Mouse (Mus musculus) embryonic facial prominence, embryonic 13.5 days (tissue): ENCODE measurements at regions not wholly inside any gene's neighbourhood (a gene's known extent, or its start where the extent isn't known, plus 50 kb on each side); places are given as distances from the start of the nearest gene placed in this dataset.

Experiments used
- ATAC-seq: fragments of 200-750 bp; cut with Nextera tagmentation; 2 replicates; pipeline ENCODE4 v1.8.0; 2017; ENCODE audit warnings: low read depth; ENCODE audit not compliant: insufficient number of reproducible peaks, insufficient read depth, low FRiP score, low TSS enrichment
- H3K27ac ChIP-seq: fragments of 300-500 bp; sonication (generic); 2 replicates; pipeline ENCODE4 v1.5.1; 2015; ENCODE audit warnings: moderate library complexity, mild to moderate bottlenecking, inconsistent platforms
- H3K27me3 ChIP-seq: fragments of 300-500 bp; sonication (generic); 2 replicates; pipeline ENCODE4 v1.6.1; 2015; ENCODE audit warnings: mild to moderate bottlenecking, inconsistent platforms
- H3K36me3 ChIP-seq: fragments of 300-500 bp; sonication (generic); 2 replicates; pipeline ENCODE4 v1.6.1; 2015; ENCODE audit warnings: mild to moderate bottlenecking, inconsistent platforms
- H3K4me1 ChIP-seq: fragments of 300-500 bp; sonication (generic); 2 replicates; pipeline ENCODE4 v1.6.1; 2015; ENCODE audit warnings: inconsistent platforms
- H3K4me2 ChIP-seq: fragments of 300-500 bp; sonication (generic); 2 replicates; pipeline ENCODE4 v1.6.1; 2015; ENCODE audit warnings: moderate library complexity, mild to moderate bottlenecking, inconsistent platforms
- H3K4me3 ChIP-seq: fragments of 300-500 bp; sonication (generic); 2 replicates; pipeline ENCODE4 v1.5.1; 2015; ENCODE audit warnings: mild to moderate bottlenecking, inconsistent platforms
- H3K9ac ChIP-seq: fragments of 300-500 bp; sonication (generic); 2 replicates; pipeline ENCODE4 v1.6.1; 2015; ENCODE audit warnings: mild to moderate bottlenecking, inconsistent platforms
- H3K9me3 ChIP-seq: fragments of 300-500 bp; sonication (generic); 2 replicates; pipeline ENCODE4 v1.6.1; 2016; ENCODE audit warnings: inconsistent platforms
- WGBS: fragments of 180-500 bp; shearing (Covaris S2); methylation state at CpG from one replicate; pipeline ENCODE4 v1.1.7; 2015; ENCODE audit warnings: mixed read lengths; 5-methylcytosine and 5-hydroxymethylcytosine counted together

DNA sequence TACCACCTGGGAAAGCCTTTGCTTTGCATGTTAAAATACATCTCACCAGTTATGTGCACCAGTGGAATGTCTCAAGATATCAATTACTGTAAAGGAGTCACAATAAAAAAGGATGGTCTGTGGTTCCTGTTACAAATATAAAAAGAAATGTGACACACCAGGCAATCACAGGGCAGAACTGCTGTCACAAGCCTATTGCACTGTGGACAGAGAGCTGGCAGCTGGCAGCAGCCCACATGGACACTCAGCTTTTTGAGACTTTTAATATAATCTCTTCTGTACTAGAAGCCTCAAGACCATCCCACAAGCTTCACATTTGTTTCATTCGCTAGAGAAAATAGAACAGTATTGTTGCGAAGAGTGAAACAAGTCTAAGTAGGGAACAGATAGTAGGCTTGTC, 197.7 kb downstream of the 1700129C05Rik start:
- no peak overlapping the region for H3K9ac ChIP-seq
- no peak overlapping the region for H3K27ac ChIP-seq
- WGBS: 89% methylated on average over 2 of the region's 2 CpGs
- H3K9me3 ChIP-seq: no peaks in the 10 kb centered on the region
- ATAC-seq: no peak
- no peaks in the 10 kb centered on the region for H3K4me1 ChIP-seq
- H3K4me2 ChIP-seq: no peak overlapping the region
- H3K36me3 ChIP-seq: no peaks in the 10 kb centered on the region
- H3K4me3 ChIP-seq: no peak overlapping the region
- no peaks in the 10 kb centered on the region for H3K27me3 ChIP-seq

DNA sequence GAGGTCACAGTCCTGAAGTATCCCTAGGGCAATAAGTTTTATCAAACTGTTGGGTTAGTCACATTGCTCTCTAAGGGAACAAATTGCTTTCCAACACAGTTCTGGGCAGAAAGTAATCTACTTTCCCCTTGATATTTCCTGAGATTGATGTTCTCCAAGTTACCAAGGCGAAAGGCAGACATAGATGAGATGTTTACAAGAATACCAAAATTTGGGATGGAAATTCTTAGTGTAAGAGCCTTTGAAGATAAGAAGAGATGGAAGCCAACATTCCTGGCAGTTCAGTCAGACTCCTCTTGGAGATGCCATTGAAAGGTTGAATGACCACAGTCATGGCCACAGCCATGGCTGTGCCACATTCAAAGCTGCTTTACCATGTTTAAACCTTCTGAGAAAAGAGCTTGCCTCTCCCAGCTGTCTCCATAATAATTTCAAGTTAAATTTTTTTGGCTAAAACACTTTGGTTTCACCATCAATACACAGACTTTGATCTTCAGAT, 199.4 kb downstream of the 1700129C05Rik start:
- Histone ChIP-seq H3K4me3 (no peak overlapping the region), H3K9me3 (no peaks in the 10 kb centered on the region), H3K9ac (no peak overlapping the region), H3K36me3 (no peaks in the 10 kb centered on the region), H3K27me3 (no peaks in the 10 kb centered on the region), H3K4me1 (0 out of 2 replicates have a peak, but pooled peaks cover under 1% of the 10 kb centered on the region), H3K4me2 (no peak overlapping the region), H3K27ac (no peak overlapping the region)
- 93% methylated on average over 1 of the region's 1 CpGs for WGBS
- ATAC-seq: no peak

DNA sequence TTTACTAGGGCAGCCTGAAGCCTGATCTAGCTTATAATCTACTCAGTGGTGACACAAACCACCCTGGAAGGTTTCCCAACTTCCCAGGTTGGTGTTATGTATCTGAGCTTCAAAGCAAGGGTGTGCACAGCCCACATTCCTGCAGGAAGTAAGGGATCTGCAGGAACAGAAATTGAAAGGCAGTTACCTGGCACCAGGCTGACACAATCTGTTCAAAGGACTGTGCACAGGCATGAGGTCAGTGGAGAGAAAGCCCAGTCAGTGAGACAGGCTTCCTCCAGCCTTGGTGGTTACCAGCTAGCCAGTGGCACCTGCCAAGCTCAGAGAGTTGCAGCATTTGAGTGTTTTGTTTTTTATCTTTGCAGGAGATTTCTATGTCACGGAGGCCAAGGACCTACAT, 203.6 kb downstream of the 1700129C05Rik start:
- H3K9ac ChIP-seq: no peak overlapping the region
- no peak overlapping the region for H3K4me2 ChIP-seq
- H3K27me3 ChIP-seq: no peaks in the 10 kb centered on the region
- no peak overlapping the region for H3K4me3 ChIP-seq
- H3K9me3 ChIP-seq: no peaks in the 10 kb centered on the region
- no peaks in the 10 kb centered on the region for H3K36me3 ChIP-seq
- 0 out of 2 replicates have a peak, but pooled peaks have one; percentile 32 for ATAC-seq
- H3K27ac ChIP-seq: no peak overlapping the region; the same call in 1 of the 2 replicates
- 80% methylated on average over 1 of the region's 1 CpGs for WGBS
- 0 out of 2 replicates have a peak, but pooled peaks cover 7% of the 10 kb centered on the region for H3K4me1 ChIP-seq

DNA sequence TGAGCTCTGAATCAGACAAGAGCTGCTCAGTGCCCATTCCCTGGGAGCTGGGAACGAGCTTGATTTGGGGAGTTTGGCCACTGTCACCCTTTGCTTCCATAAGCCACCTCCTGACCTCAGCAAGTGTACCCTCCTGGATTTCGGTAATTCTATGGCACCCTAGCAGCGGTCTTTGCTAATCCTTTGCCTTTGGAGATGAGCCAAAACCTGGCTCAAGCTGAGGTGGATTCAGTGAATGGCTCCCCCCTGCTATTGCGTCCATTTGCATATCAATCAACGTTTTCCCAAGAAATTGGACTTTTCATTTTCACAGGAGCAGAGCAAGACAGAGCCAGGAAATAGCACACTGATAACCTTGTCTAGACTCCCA, 204.1 kb downstream of the 1700129C05Rik start:
- no peaks in the 10 kb centered on the region for H3K27me3 ChIP-seq
- H3K27ac ChIP-seq: no peak overlapping the region; the same call in 1 of the 2 replicates
- no peak for ATAC-seq
- H3K9ac ChIP-seq: no peak overlapping the region
- H3K36me3 ChIP-seq: no peaks in the 10 kb centered on the region
- H3K9me3 ChIP-seq: no peaks in the 10 kb centered on the region
- no peak overlapping the region for H3K4me2 ChIP-seq
- 0 out of 2 replicates have a peak, but pooled peaks cover 7% of the 10 kb centered on the region for H3K4me1 ChIP-seq
- no peak overlapping the region for H3K4me3 ChIP-seq
- WGBS: 48% methylated on average over 5 of the region's 5 CpGs

DNA sequence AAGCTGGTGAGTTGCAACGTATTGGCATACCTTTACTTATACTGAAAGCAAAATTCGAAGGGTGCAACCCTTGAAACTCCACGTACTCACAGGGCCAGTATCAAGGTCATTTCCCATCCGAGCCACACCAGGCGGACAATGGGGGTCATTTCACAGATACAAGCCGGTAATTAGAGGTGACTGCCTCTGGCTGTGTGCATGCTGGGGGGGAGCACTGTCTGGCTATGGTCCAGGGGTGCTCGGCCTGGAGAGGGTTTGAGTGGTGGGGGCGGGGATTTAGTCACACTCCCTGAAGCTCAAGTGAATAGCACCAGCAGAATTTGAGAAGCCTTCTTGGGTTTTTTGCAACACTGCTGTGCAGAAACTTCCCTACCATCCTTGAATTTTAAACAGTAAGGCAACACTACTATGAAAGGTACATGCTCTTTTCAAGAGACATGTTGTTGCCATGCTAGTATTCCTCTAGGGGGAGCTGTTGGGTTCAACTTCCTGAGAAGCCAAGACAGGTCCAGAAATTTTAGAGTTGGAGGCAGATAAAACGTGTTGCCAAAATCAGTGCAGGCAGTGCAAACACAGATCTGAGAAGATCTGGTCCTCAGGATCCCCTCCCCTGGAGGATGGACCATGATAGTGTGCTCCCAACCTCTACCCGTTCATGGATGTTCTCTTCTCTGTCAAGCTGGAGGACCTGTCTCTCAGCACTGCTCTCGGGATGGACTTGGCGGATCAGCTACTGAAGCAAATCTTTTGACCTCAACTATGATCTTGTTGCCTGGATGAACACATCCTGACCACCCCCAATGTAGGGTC, 204.7 kb downstream of the 1700129C05Rik start:
- no peak overlapping the region for H3K27ac ChIP-seq
- H3K4me2 ChIP-seq: no peak overlapping the region
- H3K36me3 ChIP-seq: no peaks in the 10 kb centered on the region
- no peaks in the 10 kb centered on the region for H3K9me3 ChIP-seq
- H3K4me3 ChIP-seq: no peak overlapping the region
- no peak overlapping the region for H3K9ac ChIP-seq
- no peaks in the 10 kb centered on the region for H3K27me3 ChIP-seq
- ATAC-seq: no peak
- WGBS: 73% methylated on average over 12 of the region's 12 CpGs
- 0 out of 2 replicates have a peak, but pooled peaks cover 7% of the 10 kb centered on the region for H3K4me1 ChIP-seq

DNA sequence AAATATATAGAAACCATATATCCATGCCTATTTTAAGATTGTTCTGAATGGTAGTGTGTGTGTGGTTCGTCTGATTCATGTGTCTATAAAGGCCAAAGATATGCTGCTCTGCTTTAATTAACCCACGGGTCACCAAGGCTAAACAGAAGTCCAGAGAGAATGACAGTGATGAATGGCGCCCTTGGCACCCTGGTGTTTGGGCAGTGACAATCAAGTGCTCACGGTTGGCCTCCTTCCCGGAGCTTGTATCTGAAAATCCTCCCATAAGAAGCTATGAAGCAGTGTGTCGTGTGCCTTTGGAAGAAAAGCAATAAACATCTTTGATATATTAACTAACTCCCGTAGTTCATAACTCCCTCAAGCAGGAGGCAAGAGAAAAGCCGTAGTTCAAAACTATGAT, 205.4 kb downstream of the 1700129C05Rik start:
- no peak for ATAC-seq
- 0 out of 2 replicates have a peak, but pooled peaks cover 7% of the 10 kb centered on the region for H3K4me1 ChIP-seq

DNA sequence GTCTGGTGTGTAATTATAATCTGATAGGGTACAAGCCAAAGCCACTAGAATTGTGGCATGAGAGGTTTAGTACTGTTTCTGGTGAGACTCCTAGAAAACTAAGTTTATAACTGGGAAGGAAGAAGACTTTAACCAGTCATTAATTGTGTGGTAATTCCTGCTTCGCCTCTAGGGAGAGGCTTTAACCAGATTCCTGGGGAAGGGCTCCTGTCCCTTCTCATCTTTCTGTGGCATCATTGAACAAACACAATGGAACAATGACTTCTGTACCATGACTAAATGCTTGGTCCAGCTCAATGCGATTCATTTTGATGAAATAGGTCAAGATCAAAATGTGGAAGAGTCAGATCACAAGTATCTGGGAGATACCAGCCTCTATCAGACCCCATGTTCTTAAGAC, 206.6 kb downstream of the 1700129C05Rik start:
- Histone ChIP-seq H3K27me3 (no peaks in the 10 kb centered on the region), H3K4me1 (0 out of 2 replicates have a peak, but pooled peaks cover 7% of the 10 kb centered on the region), H3K9me3 (no peaks in the 10 kb centered on the region), H3K36me3 (no peaks in the 10 kb centered on the region), H3K4me3 (no peak overlapping the region), H3K27ac (no peak overlapping the region), H3K9ac (no peak overlapping the region), H3K4me2 (no peak overlapping the region)
- ATAC-seq: no peak
- WGBS: 72% methylated on average over 2 of the region's 2 CpGs

More for the DNA sequence above, 205.4 kb downstream of the 1700129C05Rik start:
- H3K9ac ChIP-seq: no peak overlapping the region
- WGBS: 72% methylated on average over 8 of the region's 8 CpGs
- H3K4me3 ChIP-seq: no peak overlapping the region
- H3K9me3 ChIP-seq: no peaks in the 10 kb centered on the region
- no peak overlapping the region for H3K4me2 ChIP-seq
- no peaks in the 10 kb centered on the region for H3K36me3 ChIP-seq
- H3K27me3 ChIP-seq: no peaks in the 10 kb centered on the region
- no peak overlapping the region for H3K27ac ChIP-seq

DNA sequence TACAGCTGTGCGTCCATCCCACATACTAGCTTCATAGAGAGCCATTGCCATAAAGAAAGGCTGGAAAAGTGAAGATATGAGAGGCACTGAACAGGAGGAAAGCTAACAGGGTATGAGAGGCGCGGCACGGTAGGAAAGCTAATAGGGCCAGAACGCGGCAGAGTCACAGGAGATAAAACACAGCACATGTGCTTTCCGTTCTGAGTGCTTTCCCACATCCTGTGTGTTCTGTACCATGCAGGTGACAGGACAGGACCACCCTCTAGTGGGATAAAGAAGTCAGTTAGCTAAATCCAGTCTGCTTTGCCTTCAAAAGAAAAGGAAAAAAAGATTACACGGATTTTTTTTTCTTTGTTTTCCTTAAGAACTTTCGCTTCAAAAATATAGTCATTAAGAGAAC, 224.8 kb downstream of the 1700129C05Rik start:
- ATAC-seq: no peak
- WGBS: 35% methylated on average over 9 of the region's 9 CpGs
- H3K36me3 ChIP-seq: no peaks in the 10 kb centered on the region
- no peak overlapping the region for H3K9ac ChIP-seq
- no peaks in the 10 kb centered on the region for H3K27me3 ChIP-seq
- no peaks in the 10 kb centered on the region for H3K9me3 ChIP-seq
- no peak overlapping the region for H3K4me3 ChIP-seq
- H3K4me2 ChIP-seq: peak overlapping the region; percentile 18; the same call in 1 of the 2 replicates
- H3K4me1 ChIP-seq: peaks cover 4% of the 10 kb centered on the region; the same call in 1 of the 2 replicates
- H3K27ac ChIP-seq: no peak overlapping the region

DNA sequence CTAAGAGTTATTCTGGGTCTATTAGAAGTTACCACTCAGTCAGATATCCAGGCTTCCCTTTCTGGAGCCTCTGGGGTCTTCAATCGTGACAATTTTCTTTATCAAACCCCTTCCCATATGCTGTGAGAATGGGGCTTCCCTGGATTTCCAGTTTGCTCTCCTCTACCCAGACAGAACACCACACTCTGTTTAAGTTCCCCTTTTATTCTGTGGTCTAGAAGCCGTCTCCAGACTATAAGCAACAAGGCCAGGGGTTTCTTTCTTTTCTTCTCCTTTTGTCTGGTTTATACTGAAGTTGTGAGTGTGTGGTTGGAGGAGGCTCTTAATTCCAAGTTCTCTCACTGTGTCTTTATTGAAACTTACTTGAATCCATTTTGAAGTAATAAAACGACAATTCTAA, 225.5 kb downstream of the 1700129C05Rik start:
- Histone ChIP-seq H3K9me3 (no peaks in the 10 kb centered on the region), H3K27ac (no peak overlapping the region), H3K4me1 (peaks cover 4% of the 10 kb centered on the region; the same call in 1 of the 2 replicates), H3K36me3 (no peaks in the 10 kb centered on the region), H3K9ac (no peak overlapping the region), H3K27me3 (no peaks in the 10 kb centered on the region), H3K4me2 (no peak overlapping the region), H3K4me3 (no peak overlapping the region)
- no peak for ATAC-seq
- WGBS: 50% methylated on average over 3 of the region's 3 CpGs

DNA sequence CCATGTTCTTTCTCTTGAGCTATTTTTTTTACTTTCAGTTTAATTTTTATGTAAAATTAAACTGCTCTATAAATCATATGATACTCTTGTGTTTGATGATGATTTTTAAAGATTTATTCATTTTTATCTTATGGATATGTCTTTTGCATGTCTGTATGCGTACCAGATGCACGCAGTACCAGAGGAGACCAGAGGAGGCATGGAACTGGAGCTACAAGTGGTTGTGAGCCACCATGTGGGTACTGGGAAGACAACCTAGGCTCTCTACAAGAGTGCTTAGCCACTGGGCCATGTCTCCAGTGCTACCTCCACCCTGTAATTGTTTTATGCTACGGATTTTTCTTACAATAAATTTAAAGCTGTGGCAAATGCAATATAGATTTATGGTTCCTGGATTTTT, 227.8 kb downstream of the 1700129C05Rik start:
- Histone ChIP-seq H3K9ac (no peak overlapping the region), H3K4me1 (peaks cover 4% of the 10 kb centered on the region; the same call in 1 of the 2 replicates), H3K4me2 (no peak overlapping the region), H3K27ac (no peak overlapping the region), H3K4me3 (no peak overlapping the region), H3K27me3 (no peaks in the 10 kb centered on the region), H3K9me3 (no peaks in the 10 kb centered on the region), H3K36me3 (no peaks in the 10 kb centered on the region)
- 93% methylated on average over 3 of the region's 3 CpGs for WGBS
- ATAC-seq: no peak

DNA sequence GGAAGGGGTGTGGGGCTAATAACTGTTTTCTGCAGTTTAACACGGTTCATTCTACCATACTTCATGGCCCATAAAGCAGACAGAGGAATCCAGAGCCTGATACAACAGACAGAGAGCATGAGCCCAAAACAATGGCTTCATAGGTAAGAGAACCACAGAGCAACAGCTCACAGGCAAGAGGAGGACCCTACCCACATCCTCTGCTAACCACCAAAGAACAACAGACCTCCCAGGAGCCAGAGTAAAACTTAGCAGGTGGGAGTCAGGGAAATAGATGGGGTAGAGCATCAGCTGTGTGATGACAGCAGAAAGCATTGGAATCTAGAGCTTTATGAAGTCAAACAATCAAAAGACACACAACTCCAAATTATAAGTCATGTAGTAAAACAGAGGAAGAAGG, 231.8 kb downstream of the 1700129C05Rik start:
- no peak for ATAC-seq
- H3K9me3 ChIP-seq: no peaks in the 10 kb centered on the region
- no peak overlapping the region for H3K27ac ChIP-seq
- peaks cover 14% of the 10 kb centered on the region for H3K4me1 ChIP-seq
- H3K36me3 ChIP-seq: no peaks in the 10 kb centered on the region
- H3K27me3 ChIP-seq: no peaks in the 10 kb centered on the region
- no peak overlapping the region for H3K4me3 ChIP-seq
- 54% methylated on average over 1 of the region's 1 CpGs for WGBS
- no peak overlapping the region for H3K9ac ChIP-seq
- no peak overlapping the region for H3K4me2 ChIP-seq

DNA sequence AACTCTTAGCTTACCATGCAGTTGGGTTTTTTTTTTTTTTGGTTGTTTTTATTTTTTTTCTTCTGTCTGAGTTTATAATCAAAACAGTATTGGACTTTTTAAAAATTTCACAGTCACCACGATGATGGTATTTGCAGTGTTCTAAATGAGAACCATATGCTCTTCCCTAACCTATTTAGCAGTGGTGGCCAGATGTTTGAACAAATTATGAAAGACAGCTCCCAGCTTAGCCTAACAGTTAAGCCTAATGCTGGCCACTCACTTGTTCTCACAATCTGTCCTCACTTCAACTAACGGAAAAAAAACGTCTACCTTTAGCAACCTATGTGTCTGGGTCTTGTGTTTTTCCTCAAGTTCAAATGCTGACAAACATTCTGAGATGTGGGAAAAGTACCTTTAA, 234.8 kb downstream of the 1700129C05Rik start:
- Histone ChIP-seq H3K4me3 (no peak overlapping the region), H3K9me3 (no peaks in the 10 kb centered on the region), H3K27ac (no peak overlapping the region), H3K36me3 (no peaks in the 10 kb centered on the region), H3K4me1 (peaks cover 14% of the 10 kb centered on the region), H3K27me3 (peaks cover 9% of the 10 kb centered on the region), H3K9ac (no peak overlapping the region), H3K4me2 (no peak overlapping the region)
- WGBS: 21% methylated on average over 3 of the region's 3 CpGs
- ATAC-seq: no peak
